Mouse (Mus musculus) bone marrow, adult 2 months (tissue): ENCODE measurements around the gene Cacnb2. TPM values are rescaled to one million over a fixed set of nuclear protein-coding genes. Genes with fewer than 3 reads are reported as not detected.

Experiments
- H3K27ac ChIP-seq: fragments of 200-500 bp; 2 replicates; pipeline ENCODE4 v1.5.1; 2012; ENCODE audit warnings: low read depth, mild to moderate bottlenecking, control low read depth, inconsistent platforms, low read length; ENCODE audit not compliant: control insufficient read depth, poor library complexity, insufficient read depth
- H3K4me1 ChIP-seq: fragments of 200-500 bp; 2 replicates; pipeline ENCODE4 v1.6.1; 2011; ENCODE audit warnings: low read length; ENCODE audit not compliant: control insufficient read depth, insufficient read depth
- H3K4me3 ChIP-seq: fragments of 200-500 bp; replicated peaks from 2 replicates; pipeline ENCODE3; 2011; ENCODE audit warnings: mild to moderate bottlenecking, low read depth, low read length, control low read depth; ENCODE audit not compliant: control insufficient read depth
- CTCF ChIP-seq: fragments of 200-500 bp; IDR thresholded peaks from 2 replicates; pipeline ENCODE4 v1.5.1; 2011; ENCODE audit warnings: low read length, control low read depth; ENCODE audit not compliant: control insufficient read depth, insufficient read depth
- POLR2A ChIP-seq: fragments of 200-500 bp; IDR thresholded peaks from 2 replicates; pipeline ENCODE4 v1.6.1; 2011; ENCODE audit warnings: low read depth, mild to moderate bottlenecking, control low read depth, low read length, borderline replicate concordance; ENCODE audit not compliant: control insufficient read depth
- WGBS: fragments of 180-500 bp; shearing (Covaris S2); methylation state at CpG from one replicate; pipeline ENCODE4 v1.1.7; 2018; 5-methylcytosine and 5-hydroxymethylcytosine counted together
- polyA plus RNA-seq: library from polyadenylated mRNA; stranded (reverse); fragments of >200 nt; gene quantifications from 2 replicates; pipeline ENCODE4 v1.2.4, GENCODE M21; 2011; ENCODE audit warnings: low replicate concordance; ENCODE audit not compliant: missing spikeins, insufficient read depth, insufficient read length

Cacnb2 gene
- polyA plus RNA-seq, 1 experiment: 0.65 TPM

DNA sequence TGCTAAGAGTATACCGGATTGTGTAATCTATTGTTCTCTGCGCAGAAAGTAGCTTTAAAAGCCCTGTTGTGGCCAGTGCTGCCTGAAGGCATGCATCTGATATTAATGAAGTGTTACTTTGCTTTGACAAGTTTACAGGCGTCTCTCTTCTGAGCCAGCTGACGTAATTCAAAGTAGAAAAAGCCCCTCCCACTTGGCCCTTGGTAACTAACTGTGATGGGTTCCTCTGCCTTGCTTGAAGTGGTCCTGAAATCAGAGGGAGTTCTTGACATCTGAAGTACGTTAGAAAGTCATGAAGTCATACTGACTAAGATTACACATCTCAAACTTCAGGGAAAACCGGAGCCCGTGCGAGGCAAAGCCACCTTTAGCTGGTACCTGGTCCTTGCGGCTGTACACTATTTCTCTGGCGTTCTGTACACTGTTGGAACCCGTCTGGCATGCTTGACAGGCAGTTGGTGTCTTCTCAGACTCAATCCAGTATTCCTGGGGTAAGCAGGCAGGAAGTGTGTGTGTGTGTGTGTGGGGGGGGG lies 221.0 kb downstream of the Cacnb2 start:
- TF ChIP-seq POLR2A (no peak), CTCF (no peak)
- H3K27ac ChIP-seq: no peak overlapping the region
- H3K4me3 ChIP-seq: no peak overlapping the region
- no peaks in the 10 kb centered on the region for H3K4me1 ChIP-seq
- 66% methylated on average over 11 of the region's 11 CpGs for WGBS

DNA sequence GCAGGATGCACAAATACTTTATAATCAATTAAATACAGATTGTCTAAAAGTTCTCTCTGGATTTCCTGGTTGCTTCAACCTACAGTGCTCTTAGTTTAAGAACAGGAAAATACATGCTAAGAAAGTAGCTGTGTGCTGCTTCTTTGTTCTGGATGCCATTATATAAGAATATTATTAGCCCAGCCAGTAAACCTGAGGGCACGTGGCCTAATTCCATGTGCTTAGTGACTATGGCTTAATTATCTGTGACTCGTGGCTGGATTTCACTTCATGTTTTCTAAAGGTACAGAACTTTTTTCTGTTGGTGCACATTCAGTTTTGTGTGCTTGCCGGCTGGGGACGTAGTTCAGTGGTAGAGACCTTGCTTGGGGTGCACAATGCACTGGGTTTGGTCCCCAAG lies 222.3 kb downstream of the Cacnb2 start:
- 76% methylated on average over 4 of the region's 4 CpGs for WGBS
- TF ChIP-seq POLR2A (no peak), CTCF (no peak)
- Histone ChIP-seq H3K4me1 (no peaks in the 10 kb centered on the region), H3K4me3 (no peak overlapping the region), H3K27ac (no peak overlapping the region)

DNA sequence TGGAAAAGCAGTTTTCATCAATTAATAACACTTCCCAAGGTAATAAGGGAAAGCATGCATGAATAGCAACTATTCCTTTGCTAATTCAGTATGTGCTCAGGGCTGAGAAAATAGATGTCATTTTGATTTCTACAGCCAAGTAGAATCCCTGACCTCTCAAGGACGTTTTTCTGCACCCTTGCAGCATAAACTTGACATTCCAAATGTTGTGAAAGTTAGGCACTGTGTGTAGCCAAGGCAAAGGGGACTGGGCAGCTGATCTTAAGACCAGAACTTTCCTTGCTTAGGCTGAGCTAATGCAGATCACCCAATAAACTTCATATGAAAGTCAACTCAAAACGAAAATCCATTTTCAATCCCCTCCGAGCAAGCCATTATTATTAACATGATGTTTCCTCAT lies 226.6 kb downstream of the Cacnb2 start:
- WGBS: 68% methylated on average over 3 of the region's 3 CpGs
- TF ChIP-seq POLR2A (no peak), CTCF (no peak)
- Histone ChIP-seq H3K4me3 (no peak overlapping the region), H3K4me1 (no peaks in the 10 kb centered on the region), H3K27ac (no peak overlapping the region)

DNA sequence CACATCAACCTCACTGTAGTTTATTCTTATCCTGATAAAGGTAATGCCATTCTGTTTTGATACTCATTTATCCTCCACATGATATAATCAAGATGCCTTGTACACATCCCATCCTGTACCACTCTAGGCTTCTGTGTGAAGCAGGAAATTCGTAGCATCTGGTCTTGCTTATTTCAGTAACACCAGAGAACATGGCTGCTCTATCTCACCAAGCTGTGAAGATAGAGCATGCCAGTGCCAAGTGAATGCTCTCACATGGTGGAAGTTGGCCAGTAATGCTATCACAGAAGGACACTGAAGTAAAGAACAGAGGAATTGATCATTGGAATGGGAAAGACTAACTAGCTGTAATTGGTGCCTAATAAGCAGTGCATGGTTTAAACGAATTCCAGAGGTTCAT lies 228.4 kb downstream of the Cacnb2 start:
- H3K4me1 ChIP-seq: no peaks in the 10 kb centered on the region
- TF ChIP-seq POLR2A: no peak
- no peak for TF ChIP-seq CTCF
- H3K27ac ChIP-seq: no peak overlapping the region
- H3K4me3 ChIP-seq: no peak overlapping the region
- WGBS: 65% methylated on average over 2 of the region's 2 CpGs

DNA sequence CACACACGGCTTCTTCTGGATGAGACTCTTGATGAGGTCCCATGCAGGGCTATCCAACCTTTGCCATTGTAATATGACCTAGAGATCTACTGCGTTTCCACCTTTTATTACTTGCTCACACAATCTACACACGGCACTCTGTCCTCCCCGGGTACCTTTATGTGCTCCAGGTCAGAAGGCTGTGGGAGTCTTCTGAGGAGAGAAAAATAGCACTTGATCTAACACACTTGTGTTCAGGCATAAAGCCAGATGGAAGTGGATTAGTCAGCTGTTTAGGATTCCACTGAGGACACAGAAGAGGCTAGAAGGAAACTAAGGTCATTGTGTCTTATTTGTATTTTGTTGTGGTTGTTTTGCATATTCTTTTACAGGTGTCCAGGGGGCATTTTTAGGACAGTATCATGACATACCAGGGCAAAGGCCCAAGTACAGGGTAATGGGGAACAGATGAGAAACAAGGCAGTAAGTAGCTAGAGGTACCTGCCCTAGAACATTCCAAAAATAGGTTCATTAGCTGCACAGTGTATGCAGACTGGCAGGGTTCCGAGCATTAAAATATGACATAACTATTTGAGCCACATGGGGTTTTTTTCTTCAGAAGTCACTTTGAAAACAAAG lies 231.9 kb downstream of the Cacnb2 start:
- WGBS: 81% methylated on average over 5 of the region's 5 CpGs
- H3K4me3 ChIP-seq: no peak overlapping the region
- no peak overlapping the region for H3K27ac ChIP-seq
- H3K4me1 ChIP-seq: no peaks in the 10 kb centered on the region
- TF ChIP-seq CTCF (no peak), POLR2A (no peak)

DNA sequence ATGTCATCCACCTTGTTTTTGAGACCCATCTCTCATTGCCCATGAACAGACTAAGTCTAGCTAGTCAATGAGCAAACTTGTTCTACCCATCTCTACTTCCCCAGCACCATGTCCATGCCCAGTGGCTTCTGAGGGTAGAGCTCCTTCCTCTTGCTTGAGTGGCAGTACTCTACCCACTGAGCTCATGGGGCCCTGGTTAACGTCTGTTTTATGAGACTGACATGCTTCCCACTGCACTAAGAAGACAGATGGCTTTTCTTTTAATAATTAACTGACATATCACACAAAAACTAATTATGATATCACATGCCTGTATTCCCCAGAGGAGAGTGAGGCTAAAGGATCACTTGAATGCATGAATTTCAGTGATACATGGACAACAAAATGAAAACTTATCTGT lies 238.4 kb downstream of the Cacnb2 start:
- 19% methylated on average over 1 of the region's 1 CpGs for WGBS
- no peaks in the 10 kb centered on the region for H3K4me1 ChIP-seq
- TF ChIP-seq POLR2A (no peak), CTCF (no peak)
- H3K4me3 ChIP-seq: no peak overlapping the region
- no peak overlapping the region for H3K27ac ChIP-seq

DNA sequence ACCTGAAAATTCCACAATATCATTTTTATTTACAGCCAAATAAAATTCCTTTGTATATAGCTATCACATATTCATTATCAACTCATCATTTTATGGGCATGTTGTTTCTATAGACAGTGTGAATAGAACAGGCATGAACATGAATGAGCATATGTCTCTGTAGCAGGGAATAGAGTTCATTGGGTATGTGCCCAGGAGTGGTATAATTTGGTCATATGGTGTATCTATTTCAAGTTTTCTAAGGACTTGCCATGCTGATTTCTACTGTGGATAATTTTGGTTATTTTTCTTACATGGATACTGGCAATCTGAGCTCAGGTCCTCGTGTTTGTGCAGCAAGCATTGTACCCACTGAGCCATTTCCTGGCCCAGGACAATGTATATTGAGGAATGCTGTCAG lies 243.8 kb downstream of the Cacnb2 start:
- H3K27ac ChIP-seq: no peak overlapping the region
- H3K4me3 ChIP-seq: no peak overlapping the region
- H3K4me1 ChIP-seq: no peaks in the 10 kb centered on the region
- 54% methylated on average over 1 of the region's 1 CpGs for WGBS
- TF ChIP-seq POLR2A (no peak), CTCF (no peak)

DNA sequence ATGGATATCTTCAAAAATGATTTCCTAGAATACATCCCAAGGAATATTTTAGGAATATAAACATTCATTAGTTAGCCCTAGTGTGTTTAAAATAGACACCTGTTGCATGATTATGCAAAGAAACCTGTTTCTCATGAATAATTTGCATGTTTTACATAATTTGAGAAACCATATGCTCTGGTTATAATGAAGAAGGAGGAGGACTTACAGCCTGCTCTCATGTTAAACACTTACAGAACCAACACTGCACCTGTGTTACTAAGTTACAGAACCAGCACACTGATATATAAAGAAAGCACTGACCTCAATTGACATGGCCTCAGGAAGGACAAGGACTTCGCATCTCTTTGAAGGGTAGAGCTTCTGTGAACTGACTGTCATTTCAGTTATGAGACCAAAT lies 244.3 kb downstream of the Cacnb2 start:
- no peaks in the 10 kb centered on the region for H3K4me1 ChIP-seq
- H3K27ac ChIP-seq: no peak overlapping the region
- H3K4me3 ChIP-seq: no peak overlapping the region
- no peak for TF ChIP-seq CTCF
- no peak for TF ChIP-seq POLR2A
- 76% methylated on average over 1 of the region's 1 CpGs for WGBS

DNA sequence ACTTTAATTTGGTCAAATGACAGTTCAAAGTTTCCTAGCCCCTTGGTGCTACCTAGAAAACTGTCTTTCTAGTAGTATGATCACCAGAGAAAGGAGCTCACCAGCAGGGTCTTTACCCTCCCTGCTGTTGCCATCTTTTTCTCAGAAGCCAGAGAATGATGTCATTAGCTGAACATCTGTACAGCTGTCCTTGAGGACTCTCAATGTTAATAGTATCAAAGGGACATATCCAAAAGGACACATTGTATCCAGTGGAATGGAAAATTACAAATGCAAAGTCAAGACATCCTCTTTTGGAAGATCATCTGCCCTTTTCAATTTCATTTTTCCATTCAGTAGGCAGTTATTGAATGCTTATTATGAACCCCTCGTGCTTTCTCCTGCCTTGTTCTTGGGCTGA lies 247.9 kb downstream of the Cacnb2 start:
- H3K4me1 ChIP-seq: no peaks in the 10 kb centered on the region
- 81% methylated on average over 1 of the region's 1 CpGs for WGBS
- TF ChIP-seq CTCF (no peak), POLR2A (no peak)
- H3K27ac ChIP-seq: no peak overlapping the region
- no peak overlapping the region for H3K4me3 ChIP-seq
